Mouse (Mus musculus) heart, postnatal 0 days (tissue): ENCODE measurements around the gene Rapgef1. TPM values are rescaled to one million over a fixed set of nuclear protein-coding genes. Genes with fewer than 3 reads are reported as not detected.

ENCODE experiments used
- ATAC-seq: fragments of 200-750 bp; cut with Nextera tagmentation; 2 replicates; pipeline ENCODE4 v1.8.0; 2017; ENCODE audit warnings: low read depth, moderate number of reproducible peaks, moderate library complexity; ENCODE audit not compliant: insufficient read depth
- DNase-seq: peaks from one replicate; pipeline ENCODE4 v3.0.0-alpha.2; 2016; ENCODE audit warnings: low spot score
- H3K27ac ChIP-seq: fragments of 300-500 bp; sonication (generic); 2 replicates; pipeline ENCODE4 v1.5.1; 2014; ENCODE audit warnings: low read depth, mild to moderate bottlenecking
- H3K27me3 ChIP-seq: fragments of 300-500 bp; sonication (generic); 2 replicates; pipeline ENCODE4 v1.6.1; 2014; ENCODE audit warnings: low read length, mixed read lengths; ENCODE audit not compliant: control insufficient read depth, insufficient read depth
- H3K36me3 ChIP-seq: fragments of 300-500 bp; sonication (generic); replicated peaks from 2 replicates; pipeline ENCODE4 v1.6.1; 2014; ENCODE audit warnings: low read length, mixed read lengths; ENCODE audit not compliant: control insufficient read depth, insufficient read depth
- H3K4me1 ChIP-seq: fragments of 300-500 bp; sonication (generic); 2 replicates; pipeline ENCODE4 v1.6.1; 2014; ENCODE audit warnings: antibody characterized with exemption; ENCODE audit not compliant: control insufficient read depth, insufficient read depth
- H3K4me2 ChIP-seq: fragments of 300-500 bp; sonication (generic); 2 replicates; pipeline ENCODE4 v1.6.1; 2014; ENCODE audit warnings: low read depth, mild to moderate bottlenecking, low read length, moderate library complexity
- H3K4me3 ChIP-seq: fragments of 300-500 bp; sonication (generic); 2 replicates; pipeline ENCODE4 v1.5.1; 2014; ENCODE audit warnings: low read depth, low read length
- H3K9ac ChIP-seq: fragments of 300-500 bp; sonication (generic); replicated peaks from 2 replicates; pipeline ENCODE4 v1.6.1; 2014; ENCODE audit warnings: low read depth, low read length, mixed read lengths
- H3K9me3 ChIP-seq: fragments of 300-500 bp; sonication (generic); replicated peaks from 2 replicates; pipeline ENCODE4 v1.6.1; 2016; ENCODE audit warnings: low read length; ENCODE audit not compliant: control insufficient read depth
- CTCF ChIP-seq: IDR thresholded peaks from 2 replicates; pipeline ENCODE4 v1.5.1; 2016; ENCODE audit warnings: antibody characterized with exemption, control low read depth, low read depth
- EP300 ChIP-seq: IDR thresholded peaks from 2 replicates; pipeline ENCODE4 v1.6.1; 2016; ENCODE audit warnings: antibody characterized with exemption, low read depth
- WGBS: fragments of 180-500 bp; shearing (Covaris S2); extraction: QIAGEN DNeasy Blood & Tissue Kit; methylation state at CpG from one replicate; pipeline ENCODE4 v1.1.7; 2014; 5-methylcytosine and 5-hydroxymethylcytosine counted together
- polyA plus RNA-seq: library from polyadenylated mRNA; unstranded; fragments of >200 nt; fragmentation: Nextera tagmentation; extraction: Ambion mirVana; gene quantifications from 2 replicates; pipeline ENCODE4 v1.2.1, GENCODE M21; 2015
- total RNA-seq: library from RNA; depleted of rRNA; stranded (reverse); fragments of >200 nt; gene quantifications from 2 replicates; pipeline ENCODE4 v1.2.3, GENCODE M21; 2014; ENCODE audit warnings: low replicate concordance

Rapgef1 gene
- total and polyA plus RNA-seq, 2 experiments from 2014 or later, result 9.0 to 47.6 TPM

- Histone ChIP-seq H3K9ac (no peak overlapping the region), H3K4me1 (peaks cover 14% of the 10 kb centered on the region), H3K4me2 (no peak overlapping the region), H3K4me3 (no peak overlapping the region), H3K27me3 (no peaks in the 10 kb centered on the region), H3K36me3 (no peaks in the 10 kb centered on the region), H3K27ac (no peak overlapping the region), H3K9me3 (no peaks in the 10 kb centered on the region)
- no peak for TF ChIP-seq EP300
- TF ChIP-seq CTCF, result no peak
- ATAC-seq, result no peak
- DNase-seq, result no peak
- whole genome bisulfite sequencing, result 93% methylated on average over 3 of the region's 3 CpGs
These were observed 22.2 kb downstream of the Rapgef1 start for GRCm38 (mm10) chr2:29641707-29642106.

GRCm38 (mm10) chr2:29643418-29643817, 23.9 kb downstream of the Rapgef1 start:
- Histone ChIP-seq H3K27ac (peak overlapping the region; percentile 82), H3K4me2 (peak overlapping the region; percentile 58), H3K9ac (peak overlapping the region; percentile 28; the same call in 1 of the 2 replicates), H3K27me3 (no peaks in the 10 kb centered on the region), H3K9me3 (no peaks in the 10 kb centered on the region), H3K4me3 (peak overlapping the region; percentile 35), H3K4me1 (peaks cover 22% of the 10 kb centered on the region), H3K36me3 (no peaks in the 10 kb centered on the region; the same call in 1 of the 2 replicates)
- DNase-seq (peak; percentile 72), ATAC-seq (peak; percentile 76)
- no peak for TF ChIP-seq CTCF
- TF ChIP-seq EP300, result peak; percentile 79
- 69% methylated on average over 4 of the region's 4 CpGs for WGBS

GRCm38 (mm10) chr2:29645071-29645628, 25.6 kb downstream of the Rapgef1 start:
- H3K9ac ChIP-seq, result no peak overlapping the region
- no peaks in the 10 kb centered on the region for H3K9me3 ChIP-seq
- peaks cover 29% of the 10 kb centered on the region for H3K4me1 ChIP-seq

GRCm38 (mm10) chr2:29646613-29647012, 27.1 kb downstream of the Rapgef1 start:
- DNase-seq (no peak), ATAC-seq (peak; percentile 34; the same call in 1 of the 2 replicates)
- Histone ChIP-seq H3K4me3 (no peak overlapping the region), H3K27me3 (no peaks in the 10 kb centered on the region), H3K9ac (no peak overlapping the region), H3K4me1 (peaks cover 29% of the 10 kb centered on the region), H3K27ac (peak overlapping the region; percentile 51), H3K36me3 (no peaks in the 10 kb centered on the region; the same call in 1 of the 2 replicates), H3K4me2 (peak overlapping the region; percentile 58), H3K9me3 (no peaks in the 10 kb centered on the region)
- TF ChIP-seq EP300 (no peak), CTCF (no peak)
- 38% methylated on average over 3 of the region's 3 CpGs for WGBS

More at GRCm38 (mm10) chr2:29645071-29645628, 25.6 kb downstream of the Rapgef1 start:
- TF ChIP-seq EP300 (no peak), CTCF (no peak)
- 61% methylated on average over 4 of the region's 4 CpGs for WGBS
- H3K27me3 ChIP-seq, result no peaks in the 10 kb centered on the region
- DNase-seq, result no peak
- H3K4me3 ChIP-seq, result peak overlapping the region; percentile 35
- peak overlapping the region; percentile 58 for H3K4me2 ChIP-seq
- H3K27ac ChIP-seq, result 0 out of 2 replicates have a peak overlapping the region, but pooled peaks have one; percentile 55
- no peaks in the 10 kb centered on the region; the same call in 1 of the 2 replicates for H3K36me3 ChIP-seq
- ATAC-seq, result no peak

GRCm38 (mm10) chr2:29647162-29647561, 27.6 kb downstream of the Rapgef1 start:
- no peak for TF ChIP-seq EP300
- TF ChIP-seq CTCF, result no peak
- 78% methylated on average over 4 of the region's 4 CpGs for WGBS
- peaks cover 29% of the 10 kb centered on the region for H3K4me1 ChIP-seq

More at GRCm38 (mm10) chr2:29647162-29647561, 27.6 kb downstream of the Rapgef1 start:
- no peaks in the 10 kb centered on the region for H3K9me3 ChIP-seq
- H3K36me3 ChIP-seq, result no peaks in the 10 kb centered on the region; the same call in 1 of the 2 replicates
- H3K4me2 ChIP-seq, result peak overlapping the region; percentile 58
- no peaks in the 10 kb centered on the region for H3K27me3 ChIP-seq
- DNase-seq, result no peak
- no peak overlapping the region for H3K9ac ChIP-seq
- no peak for ATAC-seq
- H3K4me3 ChIP-seq, result no peak overlapping the region
- peak overlapping the region; percentile 51; the same call in 1 of the 2 replicates for H3K27ac ChIP-seq
